Mouse (Mus musculus) heart, postnatal 4 days (tissue): ENCODE data around the gene Tmem106c. TPM values are rescaled to one million over a fixed set of nuclear protein-coding genes. Genes with fewer than 3 reads are reported as not detected.
A peak's percentile ranks its signal among the peaks of the same experiment; 100 is the strongest.

Experiments used
- DNase-seq: peaks from one replicate; pipeline ENCODE4 v3.0.0; 2021
- total RNA-seq, 2 experiments: library from RNA; stranded (reverse); gene quantifications; 2 replicates each; pipeline ENCODE4 v1.2.3; 2021

The Tmem106c gene
- total RNA-seq, 2 experiments from 2014 or later, result 20.5 to 20.6 TPM

DNA sequence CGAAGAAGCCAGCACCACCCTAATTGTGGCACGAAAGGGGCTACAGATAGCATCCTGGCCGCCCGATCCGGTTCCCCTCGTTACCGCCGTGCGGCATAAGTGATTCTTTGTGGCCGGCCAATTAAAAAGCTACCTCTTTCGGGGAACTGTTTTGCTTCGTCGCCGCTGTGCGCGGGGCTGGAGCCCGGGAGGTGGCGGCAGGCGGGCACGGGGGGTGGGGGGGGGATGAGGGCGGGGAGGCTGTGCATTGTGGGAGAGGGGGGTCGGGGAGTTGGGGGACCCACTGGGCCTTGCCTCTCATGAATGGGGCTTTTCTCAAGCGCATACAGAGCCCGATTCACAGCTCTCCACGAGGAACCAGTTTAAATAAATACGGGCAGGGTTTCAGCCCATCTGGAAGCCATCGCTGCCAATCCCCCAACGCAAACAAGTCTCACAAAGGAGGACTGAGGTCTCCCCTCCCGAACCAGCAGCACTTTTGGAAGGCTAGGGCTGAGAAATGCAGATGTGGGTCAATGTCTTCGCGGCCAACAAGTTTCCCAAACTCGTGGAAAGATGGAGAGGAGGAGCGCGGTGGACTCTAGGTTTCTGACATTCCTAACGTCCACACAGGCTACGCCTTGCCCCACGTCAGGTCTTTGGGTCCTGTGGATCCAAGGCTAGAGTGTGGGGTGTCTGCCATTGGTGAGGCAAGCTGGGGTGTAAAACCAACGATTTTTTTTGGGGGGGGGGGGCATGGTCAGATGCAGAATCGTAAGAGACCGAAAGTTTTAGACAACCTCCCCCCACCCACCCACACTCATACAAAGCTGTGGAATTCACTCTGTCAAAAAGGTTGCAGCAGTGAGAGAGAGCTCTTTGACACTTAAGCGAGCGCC, 38.4 kb downstream of the Tmem106c start:
- DNase-seq, result no peak

- peak; percentile 45 for DNase-seq
Measured at GRCm38 (mm10) chr15:98002991-98003821, 39.2 kb downstream of the Tmem106c start.

DNA sequence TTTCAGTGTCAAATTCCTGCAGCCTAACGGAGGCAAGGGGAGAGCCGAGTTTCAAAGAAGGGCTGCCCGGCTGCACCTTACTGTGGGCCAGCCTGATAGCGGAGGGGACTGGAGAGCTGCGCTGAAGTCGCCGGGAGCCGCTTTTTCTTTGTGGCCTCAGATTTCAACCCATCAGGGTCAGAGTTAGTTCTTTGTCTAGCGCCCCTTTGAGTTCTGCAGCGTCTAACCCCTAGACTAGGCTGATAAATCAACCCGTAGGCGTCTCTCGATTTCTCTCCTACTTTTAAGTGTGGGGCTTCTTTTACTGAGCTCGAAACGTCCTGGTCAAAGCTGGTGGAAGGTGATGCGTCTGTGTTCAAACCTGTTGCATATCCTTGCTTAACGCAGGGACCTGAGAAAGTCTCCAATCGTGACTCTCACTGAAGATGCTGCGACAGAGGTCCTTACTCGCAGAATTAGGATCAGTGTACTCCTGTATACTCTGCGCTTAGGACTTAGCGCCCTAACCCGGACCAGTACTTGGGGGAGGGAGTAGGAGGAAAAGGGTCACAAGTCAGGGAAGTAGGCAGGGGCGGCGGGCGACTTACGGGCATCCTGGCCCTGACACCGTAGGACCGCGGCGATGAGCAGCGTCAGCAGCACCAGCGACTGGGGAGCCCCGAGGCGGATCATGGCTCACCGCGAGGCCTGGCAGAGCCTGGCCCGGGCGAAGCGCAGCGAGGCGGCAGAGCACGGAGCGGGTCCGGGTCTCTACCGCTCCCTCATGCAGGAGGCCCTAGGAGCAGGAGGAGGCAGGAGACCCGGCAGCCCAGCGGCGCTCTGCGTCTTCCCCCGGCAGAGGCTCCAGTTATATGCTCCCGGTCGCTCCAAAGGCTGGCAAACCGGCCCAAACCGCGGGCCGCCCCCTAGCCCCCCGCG, 40.1 kb downstream of the Tmem106c start, which contains the start of gene Col2a1:
Col2a1 (minus strand) TSS at position 874 of the 918 bp plus-strand sequence.
- peak; percentile 23 for DNase-seq

- no peak for DNase-seq
Measured at GRCm38 (mm10) chr15:98004740-98005159, 40.8 kb downstream of the Tmem106c start.

DNA sequence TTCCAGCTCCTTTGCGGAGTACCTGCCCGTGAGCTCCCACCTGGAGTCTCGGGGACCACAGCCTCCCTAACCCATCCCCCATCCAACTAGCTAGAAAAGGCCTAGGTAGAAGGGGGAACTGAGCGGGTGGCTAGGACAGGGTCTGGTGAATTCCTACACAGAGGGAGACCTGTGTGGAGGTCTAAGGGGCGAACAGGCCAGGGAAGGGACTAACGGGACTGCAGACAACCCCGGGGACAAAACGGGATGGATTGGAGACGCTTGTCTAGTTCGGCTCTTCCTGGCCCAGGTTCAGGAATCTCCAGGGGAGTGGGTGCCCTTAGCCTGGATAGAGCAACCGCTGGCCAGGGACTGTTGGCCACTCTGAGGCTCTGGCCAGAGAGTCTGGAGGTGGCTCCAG, 41.2 kb downstream of the Tmem106c start:
- DNase-seq, result no peak

DNA sequence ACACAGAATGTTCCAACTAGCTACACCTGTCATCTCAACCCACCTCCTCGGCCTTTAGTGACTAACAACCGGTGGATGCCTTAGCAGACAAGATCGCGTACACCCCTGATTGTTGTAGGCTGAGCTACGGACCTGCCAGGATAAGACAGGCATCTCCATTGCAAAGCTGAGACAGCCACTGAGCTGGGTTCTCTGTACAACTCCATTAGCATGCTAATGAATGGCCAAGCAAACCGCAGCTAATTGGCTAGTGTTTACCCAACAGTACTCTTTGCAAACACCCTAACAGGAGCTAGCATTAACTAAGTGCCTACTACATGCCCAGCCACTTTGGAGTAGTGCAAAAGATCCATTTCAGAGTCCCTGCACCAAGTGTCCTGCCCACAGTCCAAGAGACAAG, 48.8 kb downstream of the Tmem106c start:
- DNase-seq, result no peak

GRCm38 (mm10) chr15:98017925-98018324, 53.9 kb downstream of the Tmem106c start:
- DNase-seq, result no peak

DNA sequence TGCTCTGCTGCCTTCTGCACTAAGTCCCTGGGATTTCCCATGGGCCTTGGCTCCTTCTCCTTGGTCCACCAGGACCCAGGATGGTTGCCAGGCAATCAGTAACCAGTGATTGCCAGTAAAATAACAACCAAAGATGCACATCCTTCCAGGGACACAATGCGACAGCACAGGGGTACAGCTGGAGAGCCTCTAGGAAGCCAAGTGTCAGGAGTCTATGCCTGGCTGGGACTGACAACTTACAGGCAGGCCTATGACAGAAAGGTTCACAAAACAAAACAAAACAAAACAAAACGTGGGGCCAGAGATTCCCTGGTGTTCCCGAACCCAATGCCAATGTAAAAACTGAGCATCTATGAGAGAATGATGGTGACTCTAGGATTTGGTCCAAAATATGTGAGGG, 55.0 kb downstream of the Tmem106c start:
- no peak for DNase-seq

Other genes with a start within 250 kb of the Tmem106c start
- 1 to 10 TPM; 3.5 to 4.6 TPM for gene Endou, start 232.9 kb upstream of the Tmem106c start, total RNA-seq
- 10 to 100 TPM; 32.7 to 33.4 TPM for gene Rapgef3, start 196.2 kb upstream of the Tmem106c start, total RNA-seq
- 10 to 100 TPM; 58.7 to 59.2 TPM for gene Slc48a1, start 185.7 kb upstream of the Tmem106c start, total RNA-seq
- 10 to 100 TPM; 51.6 to 52.0 TPM for gene Hdac7, start 119.7 kb upstream of the Tmem106c start, total RNA-seq
- 1 to 10 TPM; 2.8 to 3.0 TPM for gene Vdr, start 53.6 kb upstream of the Tmem106c start, total RNA-seq
- gene Col2a1, start 40.5 kb downstream of the Tmem106c start, total RNA-seq, result 1 to 10 TPM; 1.1 to 1.3 TPM
- gene Pfkm, start 128.4 kb downstream of the Tmem106c start, total RNA-seq, result 100 to 1,000 TPM; 413 to 425 TPM
- gene Senp1, start 129.5 kb downstream of the Tmem106c start, total RNA-seq, result 10 to 100 TPM; 23.5 to 27.2 TPM
- gene Asb8, start 201.4 kb downstream of the Tmem106c start, total RNA-seq, result 100 to 1,000 TPM in 1 of 2 experiments, 10 to 100 TPM in 1; 97.9 to 103 TPM
- under 1 TPM; 0.74 to 0.92 TPM for gene Ccdc184, start 203.0 kb downstream of the Tmem106c start, total RNA-seq
- not detected for gene Olfr288, start 231.3 kb downstream of the Tmem106c start, total RNA-seq